Mouse (Mus musculus): Measurements from ENCODE around the gene Rbfox1.

GRCm38 (mm10) chr16:7052408-7052807, 1167.3 kb downstream of the Rbfox1 start:
- TF ChIP-seq CTCF (IDR thresholded peaks at IDR 0.05; ENCODE audit: low read depth, low read length) (no peak), TAL1 (conservative IDR thresholded peaks at IDR 0.05; ENCODE audit: low read depth, low read length) (no peak), GATA1 (IDR thresholded peaks at IDR 0.05; ENCODE audit: borderline replicate concordance, low read length) (no peak), POLR2AphosphoS5 (IDR thresholded peaks at IDR 0.05; ENCODE audit: insufficient replicate concordance, low read depth, low read length) (no peak), GATA2 (IDR thresholded peaks at IDR 0.05; ENCODE audit: borderline replicate concordance, low read depth, low read length) (no peak)
